Mouse (Mus musculus) adrenal gland, adult 18-20 months (tissue): ENCODE results near the gene Slc44a2. TPM values are rescaled to one million over a fixed set of nuclear protein-coding genes. Genes with fewer than 3 reads are reported as not detected.
"Not testable (repeated sequence)": the region's sequence is repeated elsewhere in the genome, so short reads cannot be mapped to it uniquely, and the experiment has no call there.

ENCODE experiments used
- DNase-seq, 2 experiments: peaks; one replicate each; pipeline ENCODE4 v3.0.0; 2021 to 2022; ENCODE audit warnings: low spot score in 2 of 2
- total RNA-seq, 2 experiments: library from RNA; stranded (reverse); gene quantifications; 1 replicate in 1 of 2; 2 replicates in 1 of 2; pipeline ENCODE4 v1.2.3; 2021

Gene Slc44a2
- total RNA-seq, 2 experiments from 2014 or later: 36.3 to 48.3 TPM

- no peak for DNase-seq
Observed at GRCm38 (mm10) chr9:21292271-21292670, 28.2 kb upstream of the Slc44a2 start.

- no peak for DNase-seq
Observed at GRCm38 (mm10) chr9:21299014-21299413, 21.5 kb upstream of the Slc44a2 start.

- no peak for DNase-seq
Observed at GRCm38 (mm10) chr9:21305065-21305464, 15.4 kb upstream of the Slc44a2 start.

- DNase-seq: no peak
Observed at GRCm38 (mm10) chr9:21309150-21309741, 11.3 kb upstream of the Slc44a2 start.

GRCm38 (mm10) chr9:21311695-21312094 is 8.8 kb upstream of the Slc44a2 start:
- no peak for DNase-seq

- DNase-seq: no peak
Observed at GRCm38 (mm10) chr9:21312134-21312533, 8.4 kb upstream of the Slc44a2 start, which contains the start of gene Ap1m2. Gene Ap1m2 (minus strand): TSS chr9:21312337.

GRCm38 (mm10) chr9:21313394-21313793 is 7.1 kb upstream of the Slc44a2 start:
- DNase-seq: peak; percentile 93 to 98

GRCm38 (mm10) chr9:21314367-21315140 is 5.9 kb upstream of the Slc44a2 start:
- no peak for DNase-seq

- no peak for DNase-seq
Observed at GRCm38 (mm10) chr9:21315421-21315820, 5.1 kb upstream of the Slc44a2 start.

- no peak for DNase-seq
Observed at GRCm38 (mm10) chr9:21316696-21317095, 3.8 kb upstream of the Slc44a2 start.

GRCm38 (mm10) chr9:21318792-21319191 is 1.7 kb upstream of the Slc44a2 start:
- no peak for DNase-seq

GRCm38 (mm10) chr9:21319503-21319902 is 995 bp upstream of the Slc44a2 start:
- DNase-seq: no peak

GRCm38 (mm10) chr9:21320280-21320618 is 249 bp upstream of the Slc44a2 start:
- no peak for DNase-seq

- peak in 1 of 2 experiments; percentile 43 for DNase-seq
Observed at GRCm38 (mm10) chr9:21321513-21321835, 976 bp downstream of the Slc44a2 start.

- no peak for DNase-seq
Observed at GRCm38 (mm10) chr9:21322211-21322916, 1.9 kb downstream of the Slc44a2 start.

GRCm38 (mm10) chr9:21322917-21323297 is 2.4 kb downstream of the Slc44a2 start:
- DNase-seq: not testable (repeated sequence)

GRCm38 (mm10) chr9:21324269-21324668 is 3.8 kb downstream of the Slc44a2 start:
- no peak for DNase-seq

GRCm38 (mm10) chr9:21327569-21327968 is 7.1 kb downstream of the Slc44a2 start:
- no peak for DNase-seq

- DNase-seq: no peak
Observed at GRCm38 (mm10) chr9:21328041-21328440, 7.5 kb downstream of the Slc44a2 start.

- no peak for DNase-seq
Observed at GRCm38 (mm10) chr9:21329041-21329440, 8.5 kb downstream of the Slc44a2 start.

- DNase-seq: no peak
Observed at GRCm38 (mm10) chr9:21329699-21330289, 9.3 kb downstream of the Slc44a2 start.
